Mouse (Mus musculus) intestine, postnatal 0 days (tissue): ENCODE measurements at regions not wholly inside any gene's neighbourhood (a gene's known extent, or its start where the extent isn't known, plus 50 kb on each side); places are given as distances from the start of the nearest gene placed in this dataset.

Experiments
- ATAC-seq: fragments of 200-750 bp; cut with Nextera tagmentation; 2 replicates; pipeline ENCODE4 v1.8.0; 2017; ENCODE audit warnings: mild to moderate bottlenecking, moderate TSS enrichment, moderate library complexity
- H3K27ac ChIP-seq: fragments of 300-500 bp; sonication (generic); 2 replicates; pipeline ENCODE4 v1.5.1; 2014; ENCODE audit warnings: mild to moderate bottlenecking, low read depth, low read length, moderate library complexity
- H3K27me3 ChIP-seq: fragments of 300-500 bp; sonication (generic); replicated peaks from 2 replicates; pipeline ENCODE4 v1.6.1; 2014; ENCODE audit warnings: low read length, mixed read lengths; ENCODE audit not compliant: control insufficient read depth, insufficient read depth
- H3K36me3 ChIP-seq: fragments of 300-500 bp; sonication (generic); 2 replicates; pipeline ENCODE4 v1.6.1; 2014; ENCODE audit warnings: mild to moderate bottlenecking, moderate library complexity; ENCODE audit not compliant: control insufficient read depth, insufficient read depth
- H3K4me1 ChIP-seq: fragments of 300-500 bp; sonication (generic); replicated peaks from 2 replicates; pipeline ENCODE4 v1.6.1; 2014; ENCODE audit warnings: antibody characterized with exemption, low read length, mixed read lengths; ENCODE audit not compliant: control insufficient read depth, insufficient read depth
- H3K4me2 ChIP-seq: fragments of 300-500 bp; sonication (generic); replicated peaks from 2 replicates; pipeline ENCODE4 v1.6.1; 2014; ENCODE audit warnings: low read depth, mild to moderate bottlenecking, moderate library complexity
- H3K4me3 ChIP-seq: fragments of 300-500 bp; sonication (generic); 2 replicates; pipeline ENCODE4 v1.5.1; 2014; ENCODE audit warnings: low read depth, low read length
- H3K9ac ChIP-seq: fragments of 300-500 bp; sonication (generic); 2 replicates; pipeline ENCODE4 v1.6.1; 2014; ENCODE audit warnings: mild to moderate bottlenecking, low read depth, low read length
- H3K9me3 ChIP-seq: fragments of 300-500 bp; sonication (generic); 2 replicates; pipeline ENCODE4 v1.6.1; 2016; ENCODE audit warnings: mixed run types; ENCODE audit not compliant: control insufficient read depth
- CTCF ChIP-seq: sonication (generic); IDR thresholded peaks from 2 replicates; pipeline ENCODE4 v1.5.1; 2016; ENCODE audit warnings: low read depth, mild to moderate bottlenecking, control low read depth, antibody characterized with exemption, moderate library complexity
- WGBS: fragments of 180-500 bp; shearing (Covaris S2); extraction: QIAGEN DNeasy Blood & Tissue Kit; methylation state at CpG from one replicate; pipeline ENCODE4 v1.1.7; 2014; 5-methylcytosine and 5-hydroxymethylcytosine counted together

DNA sequence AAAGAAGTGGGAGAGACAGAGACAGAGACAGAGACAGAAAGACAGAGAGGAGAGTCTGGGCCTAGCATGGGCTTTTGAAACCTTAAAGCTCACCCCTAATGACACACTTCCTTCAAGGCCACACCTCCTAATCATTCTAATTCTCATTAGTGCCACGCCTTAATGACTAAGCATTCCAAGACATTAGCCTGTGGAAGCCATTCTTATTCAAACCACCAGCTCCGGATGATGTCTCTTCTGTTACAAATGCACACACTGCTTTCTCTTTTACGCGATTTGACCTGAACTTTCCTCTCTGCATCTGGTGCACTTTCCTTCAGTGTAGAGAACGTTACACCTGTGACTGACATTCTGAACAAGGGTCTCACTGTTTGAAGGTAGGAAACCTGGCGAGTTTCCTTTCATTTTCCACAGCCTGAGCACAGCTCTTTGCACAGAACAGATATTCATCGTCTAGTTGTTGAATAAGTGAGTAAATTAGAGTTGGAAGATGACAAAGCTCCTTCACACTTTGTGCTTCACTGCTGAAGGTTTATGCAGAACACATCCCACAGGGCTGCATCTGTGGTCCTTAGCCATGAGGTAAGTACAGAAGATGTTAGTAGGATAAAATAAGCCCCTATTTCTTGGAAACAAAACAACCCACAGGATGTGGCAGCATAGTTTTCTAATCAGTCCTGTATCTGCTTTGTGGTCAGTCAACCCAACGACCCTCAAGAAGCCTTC lies 116.8 kb downstream of the Faxc start:
- 70% methylated on average over 8 of the region's 8 CpGs for WGBS
- Histone ChIP-seq H3K4me1 (no peaks in the 10 kb centered on the region), H3K4me3 (no peak overlapping the region), H3K9ac (no peak overlapping the region), H3K9me3 (no peaks in the 10 kb centered on the region), H3K27me3 (no peaks in the 10 kb centered on the region), H3K4me2 (no peak overlapping the region), H3K27ac (no peak overlapping the region), H3K36me3 (no peaks in the 10 kb centered on the region)
- ATAC-seq = no peak
- TF ChIP-seq CTCF = no peak

DNA sequence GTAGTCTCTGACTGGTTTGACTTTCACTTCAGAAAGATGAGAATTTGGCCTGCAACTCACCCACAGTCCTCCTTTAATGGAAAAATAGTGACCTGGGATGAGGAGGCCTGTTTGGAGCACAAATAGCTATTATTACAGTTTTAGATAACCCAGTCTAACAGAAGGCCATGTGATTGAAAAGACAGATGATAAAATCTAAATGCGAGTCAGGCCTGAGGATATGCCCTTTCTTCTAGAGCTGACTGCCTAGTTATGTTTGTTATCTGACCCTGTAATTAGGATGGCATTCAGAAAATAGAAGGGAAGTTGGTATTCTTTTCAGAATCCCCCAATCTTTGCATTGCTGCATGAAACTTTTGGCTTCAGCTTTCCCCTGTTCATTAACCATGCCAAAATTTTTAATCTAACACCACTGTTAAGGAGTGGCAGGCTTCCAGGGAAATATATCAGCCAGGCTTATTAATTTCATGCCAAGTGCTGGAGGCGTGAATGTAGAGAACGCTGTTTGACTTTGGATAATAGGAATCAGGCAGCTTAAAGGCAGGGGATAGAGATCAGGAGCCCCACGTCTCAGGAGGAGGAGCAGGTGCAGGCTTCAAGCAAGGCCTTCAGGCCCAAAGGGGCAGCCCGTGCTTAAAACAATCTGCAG lies 135.8 kb downstream of the Faxc start:
- H3K4me2 ChIP-seq = no peak overlapping the region

DNA sequence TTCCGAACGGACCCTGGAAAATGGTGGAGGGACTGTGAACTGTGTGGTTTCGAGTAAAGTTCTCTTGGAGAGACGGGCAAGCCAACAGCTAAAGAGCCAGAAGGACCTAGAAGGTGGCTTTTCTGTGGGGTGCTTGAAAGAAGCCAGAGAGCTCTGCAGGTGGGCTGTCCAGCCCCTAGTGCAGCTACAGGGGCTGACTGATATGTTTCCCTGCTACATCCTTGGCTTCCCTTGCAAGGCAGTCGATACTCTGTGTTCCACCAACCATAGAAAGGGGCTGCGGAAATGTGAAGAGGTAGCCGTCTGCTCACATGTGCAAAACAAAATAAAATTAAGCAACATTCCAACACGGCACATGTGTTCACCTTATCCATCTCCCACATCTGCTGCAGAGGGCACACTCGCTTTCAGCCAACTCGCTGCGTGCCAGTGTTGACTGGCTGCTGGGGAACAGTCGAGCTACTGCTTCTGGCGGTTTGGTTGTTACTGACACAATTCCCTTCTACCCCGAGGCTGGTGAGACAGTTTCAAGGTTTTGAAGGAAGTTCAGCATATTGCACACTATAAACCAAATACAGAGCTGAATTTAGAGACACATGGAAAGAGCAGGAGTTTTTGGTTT lies 136.7 kb downstream of the Faxc start:
- WGBS = 81% methylated on average over 14 of the region's 14 CpGs
- Histone ChIP-seq H3K4me2 (no peak overlapping the region), H3K27ac (no peak overlapping the region), H3K9me3 (no peaks in the 10 kb centered on the region), H3K4me3 (no peak overlapping the region), H3K4me1 (no peaks in the 10 kb centered on the region), H3K36me3 (no peaks in the 10 kb centered on the region), H3K9ac (no peak overlapping the region), H3K27me3 (no peaks in the 10 kb centered on the region)
- TF ChIP-seq CTCF = no peak
- no peak for ATAC-seq

More for the DNA sequence above, 135.8 kb downstream of the Faxc start:
- Histone ChIP-seq H3K4me1 (no peaks in the 10 kb centered on the region), H3K9me3 (no peaks in the 10 kb centered on the region), H3K27ac (no peak overlapping the region), H3K27me3 (no peaks in the 10 kb centered on the region), H3K9ac (no peak overlapping the region), H3K4me3 (no peak overlapping the region), H3K36me3 (no peaks in the 10 kb centered on the region)
- no peak for TF ChIP-seq CTCF
- WGBS = 60% methylated on average over 5 of the region's 5 CpGs
- ATAC-seq = no peak

DNA sequence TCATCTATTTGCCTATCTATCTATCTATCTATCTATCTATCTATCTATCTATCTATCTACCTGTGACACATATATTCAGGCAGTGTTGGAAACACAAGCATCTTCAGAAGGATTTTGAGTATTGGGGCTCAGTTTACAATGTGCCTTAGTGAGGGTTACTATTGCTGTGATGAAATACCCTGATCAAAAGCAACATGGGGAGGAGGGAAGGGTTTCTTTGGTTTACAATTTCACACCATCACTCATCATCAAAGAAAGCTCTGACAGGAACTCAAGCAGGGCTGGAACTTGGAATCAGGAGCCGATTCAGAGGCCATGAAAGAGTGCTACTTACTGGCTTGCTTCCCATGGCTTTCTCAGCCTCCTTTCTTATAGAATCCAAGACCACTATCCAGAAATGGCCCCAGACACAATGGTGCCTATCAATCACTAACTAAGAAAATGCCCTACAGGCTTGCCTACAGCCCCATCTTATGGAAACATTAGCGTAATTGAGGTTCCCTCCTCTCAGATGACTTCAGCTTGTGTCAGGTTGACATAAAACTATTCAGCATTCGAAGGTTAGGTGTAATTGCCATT lies 157.2 kb downstream of the Faxc start:
- no peaks in the 10 kb centered on the region for H3K9me3 ChIP-seq
- no peak for TF ChIP-seq CTCF
- no peak overlapping the region for H3K27ac ChIP-seq
- H3K27me3 ChIP-seq = no peaks in the 10 kb centered on the region
- ATAC-seq = no peak
- no peaks in the 10 kb centered on the region for H3K4me1 ChIP-seq
- no peak overlapping the region for H3K9ac ChIP-seq
- WGBS = 61% methylated on average over 3 of the region's 3 CpGs
- H3K4me3 ChIP-seq = no peak overlapping the region
- H3K4me2 ChIP-seq = no peak overlapping the region
- no peaks in the 10 kb centered on the region for H3K36me3 ChIP-seq

DNA sequence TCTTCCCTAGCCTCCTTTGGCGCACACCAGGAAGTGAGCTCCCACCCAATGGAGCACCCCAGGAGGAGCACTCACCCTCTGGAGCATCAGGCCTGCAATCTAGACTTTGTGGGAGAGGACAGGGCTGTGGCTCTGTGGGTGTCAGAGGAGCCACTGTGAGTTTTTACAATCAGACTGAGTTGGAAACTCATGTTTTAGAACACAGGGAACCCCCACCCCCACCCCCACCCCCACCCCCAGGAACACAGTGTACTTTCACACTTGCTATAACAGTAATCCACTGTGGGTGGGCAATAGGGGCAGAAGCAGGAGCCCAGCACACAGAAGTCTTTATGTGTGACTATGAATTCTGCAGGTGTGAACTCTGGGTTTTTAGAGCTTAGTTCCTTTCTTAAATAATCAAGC lies 158.5 kb downstream of the Faxc start:
- H3K9me3 ChIP-seq = no peaks in the 10 kb centered on the region
- no peaks in the 10 kb centered on the region for H3K4me1 ChIP-seq
- no peaks in the 10 kb centered on the region for H3K36me3 ChIP-seq
- no peak overlapping the region for H3K27ac ChIP-seq
- H3K4me2 ChIP-seq = no peak overlapping the region
- H3K4me3 ChIP-seq = no peak overlapping the region
- no peak overlapping the region for H3K9ac ChIP-seq
- WGBS = 93% methylated on average over 1 of the region's 1 CpGs
- no peak for TF ChIP-seq CTCF
- ATAC-seq = no peak
- no peaks in the 10 kb centered on the region for H3K27me3 ChIP-seq

DNA sequence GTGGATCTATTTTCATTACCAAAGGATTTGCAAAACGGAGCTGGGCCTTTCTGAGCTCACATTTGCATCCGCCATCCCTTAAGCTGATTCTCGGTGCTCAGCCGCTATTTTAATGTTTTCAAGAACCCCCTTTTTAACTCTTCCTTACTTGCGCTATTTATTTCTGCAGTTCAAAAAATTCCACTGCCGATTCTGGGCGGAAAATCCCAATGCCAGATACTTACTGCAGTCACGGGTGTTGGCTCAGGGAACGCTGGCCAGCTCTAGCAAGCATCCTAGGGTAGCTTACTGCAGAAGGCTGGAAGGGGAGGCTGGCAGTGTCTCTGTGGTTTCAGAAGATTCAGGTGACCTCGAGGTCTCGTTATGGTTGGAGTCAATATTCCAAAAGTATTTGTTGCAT lies 159.4 kb downstream of the Faxc start:
- Histone ChIP-seq H3K4me3 (no peak overlapping the region), H3K9me3 (no peaks in the 10 kb centered on the region), H3K27me3 (no peaks in the 10 kb centered on the region), H3K9ac (no peak overlapping the region), H3K4me2 (no peak overlapping the region), H3K27ac (no peak overlapping the region), H3K4me1 (no peaks in the 10 kb centered on the region), H3K36me3 (no peaks in the 10 kb centered on the region)
- no peak for ATAC-seq
- 79% methylated on average over 11 of the region's 11 CpGs for WGBS
- no peak for TF ChIP-seq CTCF
